Mouse (Mus musculus): ENCODE results near the gene Fam228b. TPM values are rescaled to one million over a fixed set of nuclear protein-coding genes. Genes with fewer than 3 reads are reported as not detected.
A peak's percentile ranks its signal among the peaks of the same experiment; 100 is the strongest.

Fam228b gene
- polyA plus RNA-seq, 1 experiment from 2014 or later, result 5.2 TPM

- H3K27ac ChIP-seq, result no peak overlapping the region
- H3K4me2 ChIP-seq (replicated peaks), result no peak overlapping the region
- WGBS, result 70% methylated on average over 4 of the region's 4 CpGs
- no peaks in the 10 kb centered on the region for H3K4me1 ChIP-seq
- no peaks in the 10 kb centered on the region for H3K27me3 ChIP-seq
- H3K4me3 ChIP-seq, result no peak overlapping the region
- H3K9ac ChIP-seq, result no peak overlapping the region
- ATAC-seq (ENCODE audit: low FRiP score), result no peak
- H3K36me3 ChIP-seq, result no peaks in the 10 kb centered on the region
- H3K9me3 ChIP-seq (replicated peaks), result no peaks in the 10 kb centered on the region
These were observed 36.7 kb downstream of the Fam228b start for GRCm38 (mm10) chr12:4732332-4732731.

GRCm38 (mm10) chr12:4731629-4732028 is 37.4 kb downstream of the Fam228b start:
- no peak overlapping the region for H3K9ac ChIP-seq
- H3K4me2 ChIP-seq (replicated peaks), result no peak overlapping the region
- no peaks in the 10 kb centered on the region for H3K27me3 ChIP-seq
- ATAC-seq (ENCODE audit: low FRiP score), result no peak
- H3K4me1 ChIP-seq, result no peaks in the 10 kb centered on the region
- H3K4me3 ChIP-seq, result no peak overlapping the region
- no peaks in the 10 kb centered on the region for H3K36me3 ChIP-seq
- H3K27ac ChIP-seq, result no peak overlapping the region
- no peaks in the 10 kb centered on the region for H3K9me3 ChIP-seq (replicated peaks)
- WGBS, result 69% methylated on average over 4 of the region's 4 CpGs

GRCm38 (mm10) chr12:4729165-4729564 is 39.9 kb downstream of the Fam228b start:
- Histone ChIP-seq H3K27ac (no peak overlapping the region), H3K27me3 (no peaks in the 10 kb centered on the region), H3K36me3 (no peaks in the 10 kb centered on the region), H3K4me1 (no peaks in the 10 kb centered on the region), H3K4me2 (replicated peaks) (no peak overlapping the region), H3K9me3 (replicated peaks) (no peaks in the 10 kb centered on the region), H3K4me3 (no peak overlapping the region), H3K9ac (no peak overlapping the region)
- WGBS, result 85% methylated on average over 3 of the region's 3 CpGs
- no peak for ATAC-seq (ENCODE audit: low FRiP score)

- H3K9me3 ChIP-seq (replicated peaks), result no peaks in the 10 kb centered on the region
- ATAC-seq (ENCODE audit: low FRiP score), result no peak
- 75% methylated on average over 17 of the region's 17 CpGs for WGBS
- 0 out of 2 replicates have a peak, but pooled peaks cover 3% of the 10 kb centered on the region for H3K4me1 ChIP-seq
- no peak overlapping the region for H3K9ac ChIP-seq
- no peaks in the 10 kb centered on the region for H3K27me3 ChIP-seq
- H3K27ac ChIP-seq, result no peak overlapping the region
- H3K36me3 ChIP-seq, result no peaks in the 10 kb centered on the region
- no peak overlapping the region for H3K4me2 ChIP-seq (replicated peaks)
- H3K4me3 ChIP-seq, result no peak overlapping the region
These were observed 49.0 kb downstream of the Fam228b start for GRCm38 (mm10) chr12:4719762-4720754.

- no peak overlapping the region for H3K9ac ChIP-seq
- H3K27ac ChIP-seq, result no peak overlapping the region
- 0 out of 2 replicates have a peak, but pooled peaks cover 3% of the 10 kb centered on the region for H3K4me1 ChIP-seq
- no peaks in the 10 kb centered on the region for H3K36me3 ChIP-seq
- no peak for ATAC-seq (ENCODE audit: low FRiP score)
- WGBS, result 89% methylated on average over 13 of the region's 13 CpGs
- no peak overlapping the region for H3K4me3 ChIP-seq
- H3K9me3 ChIP-seq (replicated peaks), result no peaks in the 10 kb centered on the region
- no peak overlapping the region for H3K4me2 ChIP-seq (replicated peaks)
- no peaks in the 10 kb centered on the region for H3K27me3 ChIP-seq
These were observed 49.9 kb downstream of the Fam228b start for GRCm38 (mm10) chr12:4719066-4719761.

- Histone ChIP-seq H3K4me2 (replicated peaks) (no peak overlapping the region; the same call in 1 of the 2 replicates), H3K36me3 (peaks cover 4% of the 10 kb centered on the region; the same call in 1 of the 2 replicates), H3K27me3 (no peaks in the 10 kb centered on the region), H3K27ac (no peak overlapping the region), H3K4me1 (0 out of 2 replicates have a peak, but pooled peaks cover 3% of the 10 kb centered on the region), H3K4me3 (no peak overlapping the region), H3K9ac (no peak overlapping the region), H3K9me3 (replicated peaks) (no peaks in the 10 kb centered on the region)
- ATAC-seq (ENCODE audit: low FRiP score), result peak; percentile 69; the same call in 1 of the 2 replicates
- WGBS, result 9% methylated on average over 7 of the region's 7 CpGs
These were observed 51.6 kb downstream of the Fam228b start for GRCm38 (mm10) chr12:4717417-4717816.

GRCm38 (mm10) chr12:4715606-4716005 is 53.5 kb downstream of the Fam228b start:
- ATAC-seq (ENCODE audit: low FRiP score), result no peak
- H3K4me1 ChIP-seq, result 0 out of 2 replicates have a peak, but pooled peaks cover 3% of the 10 kb centered on the region
- WGBS, result 75% methylated on average over 10 of the region's 10 CpGs
- no peak overlapping the region for H3K4me2 ChIP-seq (replicated peaks)
- H3K9me3 ChIP-seq (replicated peaks), result no peaks in the 10 kb centered on the region
- no peak overlapping the region for H3K4me3 ChIP-seq
- H3K27ac ChIP-seq, result no peak overlapping the region
- no peak overlapping the region for H3K9ac ChIP-seq
- H3K36me3 ChIP-seq, result peaks cover 10% of the 10 kb centered on the region
- no peaks in the 10 kb centered on the region for H3K27me3 ChIP-seq

GRCm38 (mm10) chr12:4713361-4713760 is 55.7 kb downstream of the Fam228b start:
- Histone ChIP-seq H3K9ac (no peak overlapping the region), H3K4me3 (no peak overlapping the region), H3K4me2 (replicated peaks) (no peak overlapping the region), H3K27ac (no peak overlapping the region), H3K36me3 (peaks cover 23% of the 10 kb centered on the region), H3K27me3 (no peaks in the 10 kb centered on the region), H3K4me1 (0 out of 2 replicates have a peak, but pooled peaks cover 3% of the 10 kb centered on the region), H3K9me3 (replicated peaks) (no peaks in the 10 kb centered on the region)
- no peak for ATAC-seq (ENCODE audit: low FRiP score)
- WGBS, result 88% methylated on average over 4 of the region's 4 CpGs

GRCm38 (mm10) chr12:4709926-4710325 is 59.1 kb downstream of the Fam228b start:
- Histone ChIP-seq H3K27ac (no peak overlapping the region), H3K36me3 (peaks cover 34% of the 10 kb centered on the region), H3K27me3 (no peaks in the 10 kb centered on the region), H3K4me2 (replicated peaks) (no peak overlapping the region), H3K4me3 (no peak overlapping the region), H3K4me1 (no peaks in the 10 kb centered on the region), H3K9me3 (replicated peaks) (no peaks in the 10 kb centered on the region), H3K9ac (no peak overlapping the region)
- no peak for ATAC-seq (ENCODE audit: low FRiP score)
- WGBS, result 88% methylated on average over 7 of the region's 7 CpGs

GRCm38 (mm10) chr12:4708881-4709604 is 60.0 kb downstream of the Fam228b start:
- Histone ChIP-seq H3K27ac (no peak overlapping the region), H3K4me1 (no peaks in the 10 kb centered on the region), H3K9ac (no peak overlapping the region), H3K36me3 (peaks cover 34% of the 10 kb centered on the region), H3K4me2 (replicated peaks) (no peak overlapping the region), H3K9me3 (replicated peaks) (no peaks in the 10 kb centered on the region), H3K27me3 (no peaks in the 10 kb centered on the region), H3K4me3 (no peak overlapping the region)
- ATAC-seq (ENCODE audit: low FRiP score), result peak; percentile 67
- WGBS, result 71% methylated on average over 8 of the region's 8 CpGs

GRCm38 (mm10) chr12:4708296-4708695 is 60.8 kb downstream of the Fam228b start:
- peaks cover 34% of the 10 kb centered on the region for H3K36me3 ChIP-seq
- H3K27me3 ChIP-seq, result no peaks in the 10 kb centered on the region
- H3K9ac ChIP-seq, result no peak overlapping the region
- no peak for ATAC-seq (ENCODE audit: low FRiP score)
- no peak overlapping the region for H3K27ac ChIP-seq
- no peak overlapping the region for H3K4me2 ChIP-seq (replicated peaks)
- no peaks in the 10 kb centered on the region for H3K4me1 ChIP-seq
- H3K4me3 ChIP-seq, result no peak overlapping the region
- WGBS, result 91% methylated on average over 4 of the region's 4 CpGs
- no peaks in the 10 kb centered on the region for H3K9me3 ChIP-seq (replicated peaks)
